Mouse (Mus musculus) brain, adult 2 months (tissue): Measurements from ENCODE around the gene Scarb2.

Experiments used
- DNase-seq: peaks from one replicate; pipeline ENCODE4 v3.0.0; 2011; ENCODE audit warnings: low read depth, low spot score

Scarb2 gene

GRCm38 (mm10) chr5:92438540-92438939 lies 68.1 kb downstream of the Scarb2 start:
- no peak for DNase-seq

- DNase-seq: peak; percentile 100
Observed at GRCm38 (mm10) chr5:92435025-92435584, 71.5 kb downstream of the Scarb2 start, which contains the start of gene Nup54. TSS of gene Nup54 (minus strand) at chr5:92435219.

GRCm38 (mm10) chr5:92434571-92434985 lies 72.1 kb downstream of the Scarb2 start:
- DNase-seq: no peak

GRCm38 (mm10) chr5:92434070-92434469 lies 72.6 kb downstream of the Scarb2 start:
- DNase-seq: no peak

GRCm38 (mm10) chr5:92431611-92432010 lies 75.0 kb downstream of the Scarb2 start:
- peak; percentile 43 for DNase-seq

- no peak for DNase-seq
Observed at GRCm38 (mm10) chr5:92430723-92431122, 75.9 kb downstream of the Scarb2 start.

- DNase-seq: no peak
Observed at GRCm38 (mm10) chr5:92424126-92424525, 82.5 kb downstream of the Scarb2 start.

GRCm38 (mm10) chr5:92413982-92414375 lies 92.7 kb downstream of the Scarb2 start:
- DNase-seq: no peak

- no peak for DNase-seq
Observed at GRCm38 (mm10) chr5:92413271-92413981, 93.2 kb downstream of the Scarb2 start.

GRCm38 (mm10) chr5:92411461-92412140 lies 95.0 kb downstream of the Scarb2 start:
- peak; percentile 28 for DNase-seq

GRCm38 (mm10) chr5:92410486-92410885 lies 96.1 kb downstream of the Scarb2 start:
- DNase-seq: no peak

GRCm38 (mm10) chr5:92409361-92410155 lies 97.1 kb downstream of the Scarb2 start:
- no peak for DNase-seq

GRCm38 (mm10) chr5:92404400-92404678 lies 102.3 kb downstream of the Scarb2 start:
- DNase-seq: no peak

GRCm38 (mm10) chr5:92403562-92404399 lies 102.9 kb downstream of the Scarb2 start:
- DNase-seq: peak; percentile 18

GRCm38 (mm10) chr5:92402816-92403215 lies 103.8 kb downstream of the Scarb2 start:
- DNase-seq: peak; percentile 63

GRCm38 (mm10) chr5:92398153-92398552 lies 108.5 kb downstream of the Scarb2 start:
- peak; percentile 80 for DNase-seq

- no peak for DNase-seq
Observed at GRCm38 (mm10) chr5:92396476-92396875, 110.2 kb downstream of the Scarb2 start.

GRCm38 (mm10) chr5:92395764-92396163 lies 110.9 kb downstream of the Scarb2 start:
- DNase-seq: no peak

- DNase-seq: no peak
Observed at GRCm38 (mm10) chr5:92393863-92394262, 112.8 kb downstream of the Scarb2 start.

- no peak for DNase-seq
Observed at GRCm38 (mm10) chr5:92392542-92392941, 114.1 kb downstream of the Scarb2 start.
